Mouse (Mus musculus) layer of hippocampus, adult 8-10 months (tissue): ENCODE measurements around the gene Ctnna3. TPM values are rescaled to one million over a fixed set of nuclear protein-coding genes. Genes with fewer than 3 reads are reported as not detected.

Experiments
- DNase-seq, 2 experiments: peaks; one replicate each; pipeline ENCODE4 v3.0.0; 2022; ENCODE audit warnings: low spot score in 2 of 2
- total RNA-seq, 4 experiments: library from RNA; stranded (reverse); gene quantifications; 2 replicates each; pipeline ENCODE4 v1.2.4; 2022

The Ctnna3 gene
- total RNA-seq, 4 experiments from 2014 or later: 2.3 to 3.2 (median 3.1) TPM

GRCm38 (mm10) chr10:64049946-64050345, 620.0 kb downstream of the Ctnna3 start:
- DNase-seq: no peak

DNA sequence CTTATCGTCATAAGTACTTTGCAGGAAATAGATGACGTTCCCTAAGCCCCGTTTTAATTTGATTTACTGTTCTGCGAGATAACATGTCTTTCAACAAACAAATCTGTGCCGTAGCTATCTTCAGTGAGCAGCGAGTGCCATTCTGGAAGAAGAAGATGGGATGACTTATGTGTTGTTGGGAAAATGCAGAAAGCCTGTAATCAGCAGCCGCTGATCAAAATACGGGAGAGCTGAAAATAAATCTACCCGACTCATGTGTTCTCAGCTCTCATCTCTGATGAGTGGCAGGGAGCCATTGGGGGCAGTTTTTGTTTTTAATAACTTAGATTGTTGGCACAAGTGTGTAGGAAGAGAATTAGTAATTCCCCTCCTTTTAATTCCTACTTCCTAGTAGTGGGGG, 633.8 kb downstream of the Ctnna3 start:
- DNase-seq: no peak

GRCm38 (mm10) chr10:64075944-64076343, 646.0 kb downstream of the Ctnna3 start:
- peak; percentile 48 to 51 for DNase-seq

DNA sequence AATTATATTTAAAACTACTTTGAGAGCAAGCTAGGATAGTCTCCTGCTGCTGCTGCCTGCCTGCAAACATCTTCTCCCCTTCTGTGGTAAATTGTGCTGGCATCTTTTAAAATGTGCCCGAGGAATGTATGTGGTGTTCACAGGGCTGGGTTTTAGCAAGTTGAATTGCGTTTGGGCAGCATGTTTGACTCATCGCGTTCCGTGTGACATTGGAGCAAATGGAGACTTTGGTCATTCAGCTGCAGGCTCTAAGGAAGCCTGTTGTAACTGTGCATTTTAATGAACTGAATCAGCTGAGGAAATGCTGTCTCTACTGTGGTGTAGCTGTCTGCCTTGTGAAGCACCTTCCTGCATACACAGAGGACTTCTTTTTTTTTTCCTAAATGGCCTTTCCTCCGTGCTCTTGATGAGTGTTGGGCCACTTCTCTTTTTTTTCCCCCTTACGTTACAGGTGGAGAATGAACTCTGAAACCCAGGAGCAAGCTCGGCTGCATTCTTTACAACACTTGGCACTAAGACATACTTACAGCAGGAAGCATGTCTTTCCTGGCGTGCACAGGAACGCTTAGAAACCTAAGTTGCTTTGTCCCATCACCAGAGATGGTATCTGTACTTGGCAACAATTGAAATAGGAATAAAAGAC, 646.6 kb downstream of the Ctnna3 start:
- no peak for DNase-seq

- no peak for DNase-seq
Measured at GRCm38 (mm10) chr10:64082345-64082744, 652.4 kb downstream of the Ctnna3 start.

- DNase-seq: no peak
Measured at GRCm38 (mm10) chr10:64083813-64084212, 653.9 kb downstream of the Ctnna3 start.

GRCm38 (mm10) chr10:64084465-64084864, 654.6 kb downstream of the Ctnna3 start:
- no peak for DNase-seq

DNA sequence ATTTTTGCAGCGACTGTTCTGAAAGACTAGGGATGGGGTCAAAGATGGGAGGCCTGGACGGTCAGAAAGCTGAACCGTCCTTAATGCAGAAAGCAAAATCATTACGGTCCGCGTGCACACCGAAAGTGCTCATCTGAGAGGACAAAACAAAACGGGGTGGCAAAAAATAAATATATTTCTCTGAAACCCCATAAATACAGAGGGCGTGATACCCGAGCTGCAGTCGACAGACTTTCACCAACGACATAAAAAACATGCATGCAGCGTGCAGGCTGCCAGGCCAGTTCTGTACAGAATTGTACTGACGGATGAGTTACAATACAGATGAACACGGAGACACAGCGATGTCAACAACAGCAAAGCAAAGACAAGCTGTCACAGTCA, 656.3 kb downstream of the Ctnna3 start:
- no peak for DNase-seq

- DNase-seq: no peak
Measured at GRCm38 (mm10) chr10:64086567-64087391, 656.9 kb downstream of the Ctnna3 start.

DNA sequence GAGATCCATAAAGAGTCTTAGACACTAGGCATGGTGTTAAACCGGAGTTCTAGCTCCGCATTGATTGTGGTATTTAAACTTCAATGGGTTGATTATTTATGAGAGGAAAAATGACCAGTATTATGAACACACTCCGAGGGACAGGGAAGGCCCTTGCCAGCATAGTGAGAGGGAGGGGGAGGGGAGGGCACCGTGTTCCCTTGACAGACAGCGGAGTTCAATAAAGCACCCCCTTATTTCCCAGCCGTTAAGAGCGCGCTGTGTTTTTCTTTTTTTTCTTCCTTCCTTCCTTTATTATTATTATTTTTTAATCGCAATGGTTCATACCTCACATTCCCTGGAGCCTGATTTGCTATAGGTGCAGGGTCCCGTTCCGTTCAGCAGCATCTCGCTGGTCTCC, 657.6 kb downstream of the Ctnna3 start:
- DNase-seq: no peak

- peak in 1 of 2 experiments; percentile 19 for DNase-seq
Measured at GRCm38 (mm10) chr10:64087936-64088773, 658.3 kb downstream of the Ctnna3 start.

DNA sequence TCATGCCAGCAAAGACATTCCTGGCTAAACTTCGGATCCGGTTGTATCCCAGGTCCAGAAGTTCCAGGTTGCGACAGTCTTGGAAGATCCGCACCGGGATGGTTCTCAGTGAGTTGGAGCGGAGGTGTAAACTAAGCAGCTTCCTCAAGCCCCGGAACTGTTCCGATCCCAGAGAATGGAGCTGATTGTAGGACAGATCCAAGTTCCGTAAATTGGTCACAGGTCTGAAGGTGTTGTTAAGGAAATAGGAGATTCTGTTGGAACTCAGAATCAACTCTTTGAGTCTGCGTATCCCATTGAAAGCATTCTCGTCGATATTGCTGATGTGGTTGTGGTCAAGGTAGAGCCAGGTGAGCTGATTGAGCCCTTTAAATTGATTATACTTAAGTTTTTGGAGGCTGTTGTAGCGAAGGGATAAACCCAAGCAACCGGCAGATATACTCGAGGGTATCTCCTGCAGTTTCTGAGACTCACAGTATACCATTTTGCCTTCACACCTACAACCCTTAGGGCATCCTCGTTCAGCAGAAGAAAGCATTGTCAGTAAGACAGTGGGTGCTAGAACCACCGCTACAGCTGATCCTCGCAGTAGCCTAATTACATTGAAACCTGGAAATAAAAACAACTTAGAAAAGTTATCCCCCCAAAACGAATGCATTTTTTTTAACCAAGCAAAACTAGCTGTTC, 659.0 kb downstream of the Ctnna3 start:
- DNase-seq: peak in 1 of 2 experiments; percentile 4

- peak; percentile 81 to 83 for DNase-seq
Measured at GRCm38 (mm10) chr10:64089680-64090460, 660.0 kb downstream of the Ctnna3 start, which contains the start of gene Lrrtm3. Lrrtm3 (minus strand) TSS chr10:64090277.

- no peak for DNase-seq
Measured at GRCm38 (mm10) chr10:64096532-64096931, 666.6 kb downstream of the Ctnna3 start.

DNA sequence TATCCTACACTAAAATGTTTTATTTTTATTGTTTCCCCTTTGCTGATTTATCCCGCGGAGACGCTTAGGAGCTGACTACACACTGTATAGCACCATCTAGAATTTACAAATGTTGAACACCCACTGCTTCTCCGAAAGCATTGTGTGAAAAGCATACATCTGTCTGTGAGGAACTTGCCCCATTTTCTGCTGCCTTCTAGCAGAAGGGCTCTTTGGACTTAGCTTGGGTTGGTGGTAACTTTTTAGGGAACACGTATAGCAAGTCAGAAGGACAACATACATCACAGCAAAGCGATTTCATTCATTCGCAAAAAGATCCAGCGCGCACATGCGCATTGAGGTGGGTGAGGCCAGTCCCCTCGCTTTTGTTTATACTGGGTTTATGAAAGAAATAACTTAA, 685.3 kb downstream of the Ctnna3 start:
- no peak for DNase-seq

DNA sequence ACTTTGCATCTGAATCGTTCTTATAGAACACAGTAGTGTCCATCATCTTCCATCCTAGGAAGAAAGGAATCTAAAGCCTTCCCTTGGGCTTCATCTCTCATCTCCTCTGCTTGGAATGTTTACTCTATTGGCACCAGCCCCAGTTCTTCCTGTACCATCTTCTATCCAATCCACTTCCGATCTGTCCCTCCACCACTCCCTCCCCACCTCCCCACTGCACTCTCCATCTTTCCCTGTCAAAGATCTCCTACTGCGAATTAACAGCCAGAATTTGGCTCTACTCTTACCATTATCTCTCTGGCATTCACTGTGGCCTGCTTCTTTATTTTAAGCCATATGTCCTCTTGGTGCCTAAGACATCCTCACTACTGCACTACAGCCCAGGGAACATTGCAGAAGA, 688.9 kb downstream of the Ctnna3 start:
- DNase-seq: no peak

DNA sequence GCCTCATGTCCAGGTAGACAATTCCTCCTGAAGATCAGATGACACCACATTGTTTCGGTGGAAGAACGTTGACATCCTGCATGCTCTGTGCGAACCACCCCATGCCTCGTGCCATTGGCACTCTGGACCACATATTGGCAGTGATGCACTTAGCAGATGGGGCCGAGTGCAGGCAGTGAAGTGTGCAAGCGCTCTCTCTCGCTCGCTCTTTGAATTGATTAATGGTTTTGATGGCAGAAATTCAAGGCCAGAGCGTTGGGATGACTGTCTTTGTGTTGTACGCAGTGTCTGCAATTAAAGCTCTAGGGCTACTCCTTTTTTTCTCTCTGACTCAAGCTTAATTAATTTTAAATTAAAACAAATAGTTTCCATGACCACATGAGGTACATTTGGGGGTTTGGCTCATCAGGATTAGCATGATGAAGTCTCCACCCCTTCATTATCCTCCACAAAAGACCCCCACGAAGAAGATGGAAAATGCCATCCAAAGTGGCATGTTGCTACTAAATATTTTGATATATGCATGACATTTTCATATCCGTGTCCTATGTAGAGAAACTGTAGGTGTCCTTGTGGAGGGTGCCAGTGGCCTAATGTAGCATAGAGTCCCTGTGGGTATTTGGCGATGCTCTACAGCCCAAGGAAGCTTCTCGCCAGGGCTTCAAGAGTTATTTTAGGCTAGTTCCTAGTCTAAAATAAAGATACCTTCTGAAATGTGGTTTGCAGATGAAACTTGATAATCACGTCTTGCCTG, 700.7 kb downstream of the Ctnna3 start:
- no peak for DNase-seq

DNA sequence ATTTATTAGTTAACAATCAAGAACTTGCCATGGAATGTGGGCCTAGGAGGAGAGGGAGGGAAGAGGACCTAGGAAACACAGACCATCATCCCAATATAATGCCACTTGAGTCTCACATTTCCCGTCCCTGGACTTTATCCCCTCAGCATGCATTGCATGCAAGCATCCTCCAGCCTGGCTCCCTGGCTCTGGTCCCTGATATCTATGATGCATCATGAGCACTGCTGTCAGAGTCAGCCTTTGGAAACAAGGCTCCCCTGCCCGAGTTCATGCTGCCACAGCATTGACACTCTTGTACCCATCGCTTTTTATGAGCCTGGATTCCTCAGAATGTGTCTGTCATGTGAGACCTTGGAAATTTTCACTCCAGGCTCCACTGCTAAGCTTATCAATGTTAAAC, 703.6 kb downstream of the Ctnna3 start:
- DNase-seq: no peak

GRCm38 (mm10) chr10:64135481-64135880, 705.6 kb downstream of the Ctnna3 start:
- no peak for DNase-seq

- no peak for DNase-seq
Measured at GRCm38 (mm10) chr10:64146511-64146910, 716.6 kb downstream of the Ctnna3 start.
